Mouse (Mus musculus) small intestine, adult 2 months (tissue): Measurements from ENCODE around the gene Mroh2a.

Experiments used
- CTCF ChIP-seq: fragments of 200-500 bp; IDR thresholded peaks from 2 replicates; pipeline ENCODE4 v1.5.1; 2012; ENCODE audit warnings: low read depth, mild to moderate bottlenecking, control low read depth, inconsistent platforms, low read length, moderate library complexity, mixed read lengths; ENCODE audit not compliant: insufficient replicate concordance, insufficient read length; ENCODE audit errors: extremely low read depth
- POLR2A ChIP-seq: fragments of 200-500 bp; IDR thresholded peaks from 2 replicates; pipeline ENCODE4 v1.6.1; 2012; ENCODE audit warnings: low read depth, mild to moderate bottlenecking, control low read depth, inconsistent platforms, low read length, moderate library complexity

DNA sequence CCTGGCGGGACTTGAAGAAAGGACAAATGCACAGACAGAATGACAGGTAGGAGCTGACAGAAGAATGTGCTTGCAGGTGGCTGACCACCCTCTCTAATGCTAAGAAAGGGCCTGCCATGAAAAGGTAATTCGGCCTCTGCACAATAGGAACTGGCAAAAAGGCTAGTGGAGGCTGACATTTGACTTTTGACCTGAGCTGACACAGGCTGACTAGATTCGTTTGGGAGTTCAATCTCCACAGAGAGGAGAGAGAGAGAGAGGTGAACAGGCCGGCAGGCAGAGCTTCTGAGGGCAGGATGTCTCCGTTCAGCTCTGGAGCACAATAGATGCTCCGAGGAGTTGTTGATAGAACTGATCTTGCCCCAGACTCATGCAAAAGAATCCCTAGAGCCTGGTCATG, 19.6 kb downstream of the Mroh2a start:
- no peak for TF ChIP-seq POLR2A
- no peak for TF ChIP-seq CTCF
